Mouse (Mus musculus): ENCODE measurements around the gene Cd300c.
"Not testable (repeated sequence)": the region's sequence is repeated elsewhere in the genome, so short reads cannot be mapped to it uniquely, and the experiment has no call there.

Cd300c gene

GRCm38 (mm10) chr11:114968752-114969207, at the start of gene Cd300c:
Gene Cd300c, minus strand, starts transcription at chr11:114969157.
- DNase-seq, result no peak

- not testable (repeated sequence) for DNase-seq
These were observed 47.1 kb upstream of the Cd300c start, which contains the start of gene Cd300ld2 for GRCm38 (mm10) chr11:115016093-115016492. Gene Cd300ld2, minus strand, starts transcription at chr11:115016193.

- DNase-seq, result no peak
These were observed 35.1 kb upstream of the Cd300c start for GRCm38 (mm10) chr11:115004070-115004469.

GRCm38 (mm10) chr11:115001474-115002040, 32.6 kb upstream of the Cd300c start, which contains the start of gene Cd300c2:
Gene Cd300c2, minus strand, starts transcription at chr11:115001880.
- no peak for DNase-seq

GRCm38 (mm10) chr11:114989793-114990192, 20.8 kb upstream of the Cd300c start, which contains the start of gene Cd300ld:
Gene Cd300ld, minus strand, starts transcription at chr11:114989922.
- no peak for DNase-seq

- no peak for DNase-seq
These were observed 12.9 kb upstream of the Cd300c start for GRCm38 (mm10) chr11:114981866-114982265.

- no peak for DNase-seq
These were observed 3.8 kb upstream of the Cd300c start for GRCm38 (mm10) chr11:114972726-114973125.

GRCm38 (mm10) chr11:114965182-114965828, 3.7 kb downstream of the Cd300c start:
- DNase-seq, result no peak

- DNase-seq, result no peak
These were observed 8.6 kb downstream of the Cd300c start for GRCm38 (mm10) chr11:114960369-114960768.

- DNase-seq, result no peak
These were observed 34.8 kb downstream of the Cd300c start, which contains the start of gene Cd300lb for GRCm38 (mm10) chr11:114934144-114934543. Gene Cd300lb, minus strand, starts transcription at chr11:114934386.

- DNase-seq, result no peak
These were observed 35.4 kb downstream of the Cd300c start for GRCm38 (mm10) chr11:114933591-114933990.

GRCm38 (mm10) chr11:114931041-114931440, 37.9 kb downstream of the Cd300c start:
- no peak for DNase-seq

- no peak for DNase-seq
These were observed 39.4 kb downstream of the Cd300c start for GRCm38 (mm10) chr11:114929581-114929980.

GRCm38 (mm10) chr11:114923961-114924360, 45.0 kb downstream of the Cd300c start:
- DNase-seq, result peak; percentile 43

- DNase-seq, result no peak
These were observed 46.5 kb downstream of the Cd300c start for GRCm38 (mm10) chr11:114922439-114922838.

GRCm38 (mm10) chr11:114917120-114917519, 51.8 kb downstream of the Cd300c start:
- no peak for DNase-seq

GRCm38 (mm10) chr11:114914978-114915377, 54.0 kb downstream of the Cd300c start:
- DNase-seq, result no peak

- peak; percentile 78 for DNase-seq
These were observed 56.1 kb downstream of the Cd300c start for GRCm38 (mm10) chr11:114912847-114913246.

- DNase-seq, result not testable (repeated sequence)
These were observed 59.4 kb downstream of the Cd300c start for GRCm38 (mm10) chr11:114909538-114909937.

GRCm38 (mm10) chr11:114908086-114908485, 60.9 kb downstream of the Cd300c start:
- DNase-seq, result no peak

GRCm38 (mm10) chr11:114907567-114907966, 61.4 kb downstream of the Cd300c start:
- DNase-seq, result no peak
